Mouse (Mus musculus) MEL-GATA-1-ER (cell line): ENCODE measurements around the gene Sh3bgrl3.

Experiments used
- DNase-seq: peaks from one replicate; pipeline ENCODE4 v3.0.0-alpha.2; 2012; ENCODE audit warnings: low read depth; ENCODE audit errors: extremely low read depth

Gene Sh3bgrl3

GRCm38 (mm10) chr4:134082460-134082859 lies 46.1 kb downstream of the Sh3bgrl3 start:
- no peak for DNase-seq

- peak; percentile 75 for DNase-seq
These were observed 46.7 kb downstream of the Sh3bgrl3 start for GRCm38 (mm10) chr4:134081730-134082386.

GRCm38 (mm10) chr4:134080674-134081073 lies 47.9 kb downstream of the Sh3bgrl3 start:
- DNase-seq = no peak

GRCm38 (mm10) chr4:134078694-134079093 lies 49.9 kb downstream of the Sh3bgrl3 start:
- DNase-seq = no peak
